Mouse (Mus musculus) hindbrain, embryonic 12.5 days (tissue): ENCODE data around the gene Pias1. TPM values are rescaled to one million over a fixed set of nuclear protein-coding genes. Genes with fewer than 3 reads are reported as not detected.

Experiments used
- ATAC-seq: fragments of 200-750 bp; cut with Nextera tagmentation; 2 replicates; pipeline ENCODE4 v1.8.0; 2017; ENCODE audit warnings: moderate TSS enrichment; ENCODE audit not compliant: low FRiP score
- H3K27ac ChIP-seq: fragments of 300-500 bp; sonication (generic); 2 replicates; pipeline ENCODE4 v1.5.1; 2016; ENCODE audit warnings: mild to moderate bottlenecking
- H3K27me3 ChIP-seq: fragments of 300-500 bp; sonication (generic); 2 replicates; pipeline ENCODE4 v1.6.1; 2016; ENCODE audit warnings: mild to moderate bottlenecking
- H3K36me3 ChIP-seq: fragments of 300-500 bp; sonication (generic); 2 replicates; pipeline ENCODE4 v1.6.1; 2016; ENCODE audit warnings: mild to moderate bottlenecking
- H3K4me1 ChIP-seq: fragments of 300-500 bp; sonication (generic); 2 replicates; pipeline ENCODE4 v1.6.1; 2016
- H3K4me2 ChIP-seq: fragments of 300-500 bp; sonication (generic); replicated peaks from 2 replicates; pipeline ENCODE4 v1.6.1; 2016; ENCODE audit warnings: mild to moderate bottlenecking
- H3K4me3 ChIP-seq: fragments of 300-500 bp; sonication (generic); 2 replicates; pipeline ENCODE4 v1.5.1; 2016; ENCODE audit warnings: mild to moderate bottlenecking
- H3K9ac ChIP-seq: fragments of 300-500 bp; sonication (generic); 2 replicates; pipeline ENCODE4 v1.6.1; 2016; ENCODE audit warnings: mild to moderate bottlenecking, moderate library complexity
- H3K9me3 ChIP-seq: fragments of 300-500 bp; sonication (generic); replicated peaks from 2 replicates; pipeline ENCODE4 v1.6.1; 2016; ENCODE audit warnings: mild to moderate bottlenecking
- WGBS: fragments of 180-500 bp; shearing (Covaris S2); methylation state at CpG from one replicate; pipeline ENCODE4 v1.1.7; 2016; 5-methylcytosine and 5-hydroxymethylcytosine counted together
- polyA plus RNA-seq: library from polyadenylated mRNA; unstranded; fragments of >200 nt; fragmentation: Nextera tagmentation; extraction: Ambion mirVana; gene quantifications from 2 replicates; pipeline ENCODE4 v1.2.1, GENCODE M21; 2016

Gene Pias1
- polyA plus RNA-seq, 1 experiment from 2014 or later, result 62.3 TPM

GRCm38 (mm10) chr9:62979461-62980161, 8.1 kb downstream of the Pias1 start:
- peaks cover 19% of the 10 kb centered on the region for H3K4me1 ChIP-seq
- peak overlapping the region; percentile 88 for H3K9ac ChIP-seq
- H3K27me3 ChIP-seq, result no peaks in the 10 kb centered on the region
- WGBS, result 4% methylated on average over 17 of the region's 17 CpGs
- no peaks in the 10 kb centered on the region for H3K9me3 ChIP-seq
- H3K4me3 ChIP-seq, result peak overlapping the region; percentile 97
- peak overlapping the region; percentile 78 for H3K4me2 ChIP-seq
- peak overlapping the region; percentile 98 for H3K27ac ChIP-seq
- H3K36me3 ChIP-seq, result no peaks in the 10 kb centered on the region
- 0 out of 2 replicates have a peak, but pooled peaks have one; percentile 14 for ATAC-seq

GRCm38 (mm10) chr9:62977152-62977551, 10.6 kb downstream of the Pias1 start:
- Histone ChIP-seq H3K4me2 (no peak overlapping the region), H3K9ac (no peak overlapping the region), H3K4me3 (no peak overlapping the region), H3K9me3 (no peaks in the 10 kb centered on the region), H3K4me1 (peaks cover 19% of the 10 kb centered on the region), H3K27me3 (no peaks in the 10 kb centered on the region), H3K36me3 (no peaks in the 10 kb centered on the region), H3K27ac (no peak overlapping the region)
- 54% methylated on average over 4 of the region's 4 CpGs for WGBS
- no peak for ATAC-seq

- Histone ChIP-seq H3K27me3 (no peaks in the 10 kb centered on the region), H3K4me3 (no peak overlapping the region), H3K4me1 (peaks cover 17% of the 10 kb centered on the region), H3K4me2 (no peak overlapping the region), H3K9me3 (no peaks in the 10 kb centered on the region), H3K36me3 (no peaks in the 10 kb centered on the region), H3K27ac (no peak overlapping the region), H3K9ac (no peak overlapping the region)
- WGBS, result 29% methylated on average over 2 of the region's 2 CpGs
- ATAC-seq, result no peak
Measured at GRCm38 (mm10) chr9:62975830-62976229, 11.9 kb downstream of the Pias1 start.

GRCm38 (mm10) chr9:62974439-62974838, 13.3 kb downstream of the Pias1 start:
- Histone ChIP-seq H3K4me1 (peaks cover 16% of the 10 kb centered on the region), H3K4me3 (no peak overlapping the region), H3K36me3 (no peaks in the 10 kb centered on the region), H3K27ac (no peak overlapping the region), H3K9ac (no peak overlapping the region), H3K9me3 (no peaks in the 10 kb centered on the region), H3K4me2 (no peak overlapping the region), H3K27me3 (no peaks in the 10 kb centered on the region)
- ATAC-seq, result no peak
- WGBS, result 98% methylated on average over 2 of the region's 2 CpGs

- no peak overlapping the region for H3K4me3 ChIP-seq
- H3K27me3 ChIP-seq, result no peaks in the 10 kb centered on the region
- peaks cover 5% of the 10 kb centered on the region; the same call in 1 of the 2 replicates for H3K4me1 ChIP-seq
- 53% methylated on average over 10 of the region's 10 CpGs for WGBS
- no peaks in the 10 kb centered on the region for H3K9me3 ChIP-seq
- no peak overlapping the region for H3K4me2 ChIP-seq
- no peaks in the 10 kb centered on the region for H3K36me3 ChIP-seq
- H3K9ac ChIP-seq, result no peak overlapping the region
- no peak for ATAC-seq
- H3K27ac ChIP-seq, result no peak overlapping the region
Measured at GRCm38 (mm10) chr9:62972073-62972745, 15.5 kb downstream of the Pias1 start.

GRCm38 (mm10) chr9:62970345-62970744, 17.4 kb downstream of the Pias1 start:
- Histone ChIP-seq H3K4me3 (no peak overlapping the region), H3K9me3 (no peaks in the 10 kb centered on the region), H3K36me3 (no peaks in the 10 kb centered on the region), H3K4me2 (no peak overlapping the region), H3K4me1 (no peaks in the 10 kb centered on the region), H3K9ac (no peak overlapping the region), H3K27ac (no peak overlapping the region), H3K27me3 (no peaks in the 10 kb centered on the region)
- no peak for ATAC-seq

- Histone ChIP-seq H3K27me3 (no peaks in the 10 kb centered on the region), H3K4me1 (no peaks in the 10 kb centered on the region), H3K27ac (no peak overlapping the region), H3K9ac (no peak overlapping the region), H3K9me3 (no peaks in the 10 kb centered on the region), H3K4me3 (no peak overlapping the region), H3K4me2 (no peak overlapping the region), H3K36me3 (no peaks in the 10 kb centered on the region)
- no peak for ATAC-seq
- WGBS, result 96% methylated on average over 3 of the region's 3 CpGs
Measured at GRCm38 (mm10) chr9:62966018-62966417, 21.7 kb downstream of the Pias1 start.

- Histone ChIP-seq H3K4me3 (no peak overlapping the region), H3K4me1 (no peaks in the 10 kb centered on the region), H3K27ac (no peak overlapping the region), H3K9me3 (no peaks in the 10 kb centered on the region), H3K4me2 (no peak overlapping the region), H3K27me3 (no peaks in the 10 kb centered on the region), H3K9ac (no peak overlapping the region), H3K36me3 (peaks cover 8% of the 10 kb centered on the region)
- ATAC-seq, result no peak
Measured at GRCm38 (mm10) chr9:62952713-62953112, 35.0 kb downstream of the Pias1 start.

GRCm38 (mm10) chr9:62945346-62945745, 42.4 kb downstream of the Pias1 start:
- Histone ChIP-seq H3K9ac (no peak overlapping the region), H3K4me1 (no peaks in the 10 kb centered on the region), H3K27ac (no peak overlapping the region), H3K9me3 (no peaks in the 10 kb centered on the region), H3K4me3 (no peak overlapping the region), H3K36me3 (peaks cover 8% of the 10 kb centered on the region; the same call in 1 of the 2 replicates), H3K27me3 (no peaks in the 10 kb centered on the region), H3K4me2 (no peak overlapping the region)
- no peak for ATAC-seq
- whole genome bisulfite sequencing, result 99% methylated on average over 6 of the region's 6 CpGs

- Histone ChIP-seq H3K27me3 (no peaks in the 10 kb centered on the region), H3K9me3 (no peaks in the 10 kb centered on the region), H3K27ac (no peak overlapping the region), H3K4me1 (no peaks in the 10 kb centered on the region), H3K9ac (no peak overlapping the region), H3K4me2 (no peak overlapping the region), H3K36me3 (peaks cover 8% of the 10 kb centered on the region; the same call in 1 of the 2 replicates), H3K4me3 (no peak overlapping the region)
- no peak for ATAC-seq
- WGBS, result 86% methylated on average over 1 of the region's 1 CpGs
Measured at GRCm38 (mm10) chr9:62944063-62944462, 43.7 kb downstream of the Pias1 start.

GRCm38 (mm10) chr9:62940966-62941365, 46.8 kb downstream of the Pias1 start:
- 81% methylated on average over 3 of the region's 3 CpGs for WGBS
- Histone ChIP-seq H3K9ac (no peak overlapping the region), H3K4me3 (no peak overlapping the region), H3K4me2 (no peak overlapping the region), H3K4me1 (peaks cover 3% of the 10 kb centered on the region; the same call in 1 of the 2 replicates), H3K27me3 (no peaks in the 10 kb centered on the region), H3K9me3 (no peaks in the 10 kb centered on the region), H3K36me3 (no peaks in the 10 kb centered on the region), H3K27ac (no peak overlapping the region)
- ATAC-seq, result no peak

GRCm38 (mm10) chr9:62935854-62936253, 51.9 kb downstream of the Pias1 start:
- H3K27me3 ChIP-seq, result no peaks in the 10 kb centered on the region
- H3K4me1 ChIP-seq, result peaks cover 3% of the 10 kb centered on the region; the same call in 1 of the 2 replicates
- no peak for ATAC-seq
- no peak overlapping the region for H3K4me3 ChIP-seq
- no peaks in the 10 kb centered on the region for H3K36me3 ChIP-seq
- H3K9me3 ChIP-seq, result no peaks in the 10 kb centered on the region
- 77% methylated on average over 5 of the region's 5 CpGs for WGBS
- H3K9ac ChIP-seq, result no peak overlapping the region
- H3K4me2 ChIP-seq, result no peak overlapping the region
- no peak overlapping the region for H3K27ac ChIP-seq
